Mouse (Mus musculus): ENCODE measurements around the gene Dcdc2b. TPM values are rescaled to one million over a fixed set of nuclear protein-coding genes. Genes with fewer than 3 reads are reported as not detected.

Dcdc2b gene
- polyA plus RNA-seq, 1 experiment from 2014 or later = 3.2 TPM

DNA sequence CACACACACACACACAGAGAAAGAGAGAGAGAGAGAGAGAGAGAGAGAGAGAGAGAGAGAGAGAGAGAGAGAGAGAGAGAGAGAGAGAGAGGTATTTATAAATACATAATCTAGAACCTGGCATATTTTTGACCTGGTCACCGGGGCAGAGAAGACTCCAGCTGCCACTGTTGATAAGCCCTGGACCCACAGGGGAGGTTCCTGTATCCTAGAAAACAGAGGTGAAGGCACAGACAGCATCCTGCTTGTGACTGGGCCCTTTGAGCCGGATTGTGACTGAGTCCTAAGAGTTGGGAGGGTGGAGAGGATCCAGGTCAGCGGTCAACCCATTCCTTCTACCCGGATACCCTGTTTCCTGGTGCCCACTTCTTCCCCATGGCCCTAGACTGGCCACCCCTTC lies 25.2 kb downstream of the Dcdc2b start:
- Histone ChIP-seq H3K27ac (ENCODE audit: low read depth, low read length) (no peak overlapping the region), H3K27me3 (replicated peaks; ENCODE audit: control insufficient read depth, insufficient read depth, low read length) (no peaks in the 10 kb centered on the region), H3K4me1 (ENCODE audit: control insufficient read depth, insufficient read depth, low read length) (no peaks in the 10 kb centered on the region), H3K4me2 (ENCODE audit: low read length) (no peak overlapping the region), H3K4me3 (ENCODE audit: low read depth, low read length) (no peak overlapping the region), H3K9me3 (replicated peaks; ENCODE audit: control insufficient read depth, low read length) (no peaks in the 10 kb centered on the region), H3K36me3 (ENCODE audit: control insufficient read depth, insufficient read depth, low read length) (peaks cover 38% of the 10 kb centered on the region), H3K9ac (ENCODE audit: low read length) (no peak overlapping the region)
- DNase-seq (ENCODE audit: low spot score) = no peak
- no peak for ATAC-seq
- WGBS = 90% methylated on average over 4 of the region's 4 CpGs

- H3K4me2 ChIP-seq (ENCODE audit: low read length) = no peak overlapping the region
- WGBS = 7% methylated on average over 1 of the region's 1 CpGs
- DNase-seq (ENCODE audit: low spot score) (no peak), ATAC-seq (no peak)
- H3K9me3 ChIP-seq (replicated peaks; ENCODE audit: control insufficient read depth, low read length) = no peaks in the 10 kb centered on the region
- no peak overlapping the region for H3K9ac ChIP-seq (ENCODE audit: low read length)
- no peak overlapping the region for H3K27ac ChIP-seq (ENCODE audit: low read depth, low read length)
- peaks cover 19% of the 10 kb centered on the region for H3K36me3 ChIP-seq (ENCODE audit: control insufficient read depth, insufficient read depth, low read length)
- H3K4me1 ChIP-seq (ENCODE audit: control insufficient read depth, insufficient read depth, low read length) = no peaks in the 10 kb centered on the region
- no peaks in the 10 kb centered on the region for H3K27me3 ChIP-seq (replicated peaks; ENCODE audit: control insufficient read depth, insufficient read depth, low read length)
- no peak overlapping the region for H3K4me3 ChIP-seq (ENCODE audit: low read depth, low read length)
Observed at GRCm38 (mm10) chr4:129586943-129587342, 27.1 kb downstream of the Dcdc2b start.

GRCm38 (mm10) chr4:129585773-129586172 lies 28.3 kb downstream of the Dcdc2b start:
- no peak for ATAC-seq
- 78% methylated on average over 9 of the region's 9 CpGs for WGBS

DNA sequence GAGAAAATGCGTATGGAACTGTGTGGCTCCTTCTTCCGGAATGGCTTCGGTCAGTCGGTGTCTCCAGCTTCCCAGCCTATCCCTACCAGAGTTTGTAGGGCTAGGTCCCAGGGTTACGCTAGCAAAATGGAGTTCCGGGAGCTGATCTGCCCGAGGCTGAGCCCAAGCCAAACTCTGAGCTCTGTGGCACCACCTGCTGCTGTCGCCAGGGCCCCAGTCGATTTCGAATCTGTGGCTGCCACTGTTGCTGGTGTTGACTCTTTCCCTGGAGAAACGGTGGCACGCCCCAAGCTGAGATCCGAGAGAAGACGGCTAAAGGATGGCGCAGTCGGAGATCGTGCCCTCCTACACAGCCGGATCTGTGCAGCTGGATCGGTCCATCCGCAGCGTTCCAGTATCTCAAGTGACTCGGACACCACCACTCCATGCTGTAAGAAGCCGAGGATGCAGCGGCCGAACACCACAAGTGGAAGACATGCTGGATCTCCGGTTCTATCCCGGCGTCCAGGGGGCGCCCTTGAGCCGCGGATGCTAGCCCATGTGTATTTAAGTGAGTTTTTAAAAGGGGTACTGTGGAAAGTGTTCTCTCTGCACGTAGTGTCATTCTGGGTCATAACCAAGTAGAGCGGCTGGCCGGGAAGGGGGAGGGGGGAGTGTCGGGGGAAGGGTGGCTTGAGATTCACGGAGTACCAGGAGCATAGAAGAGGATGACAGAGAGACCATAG lies 29.0 kb downstream of the Dcdc2b start:
- H3K27me3 ChIP-seq (replicated peaks; ENCODE audit: control insufficient read depth, insufficient read depth, low read length) = no peaks in the 10 kb centered on the region
- ATAC-seq = peak; percentile 44; the same call in 1 of the 2 replicates
- WGBS = 2% methylated on average over 36 of the region's 36 CpGs
- H3K4me1 ChIP-seq (ENCODE audit: control insufficient read depth, insufficient read depth, low read length) = no peaks in the 10 kb centered on the region
- 0 out of 2 replicates have a peak, but pooled peaks cover under 1% of the 10 kb centered on the region for H3K36me3 ChIP-seq (ENCODE audit: control insufficient read depth, insufficient read depth, low read length)
- H3K4me3 ChIP-seq (ENCODE audit: low read depth, low read length) = peak overlapping the region; percentile 21
- H3K9ac ChIP-seq (ENCODE audit: low read length) = peak overlapping the region; percentile 48
- DNase-seq (ENCODE audit: low spot score) = peak; percentile 69
- H3K4me2 ChIP-seq (ENCODE audit: low read length) = peak overlapping the region; percentile 49
- H3K27ac ChIP-seq (ENCODE audit: low read depth, low read length) = no peak overlapping the region
- H3K9me3 ChIP-seq (replicated peaks; ENCODE audit: control insufficient read depth, low read length) = no peaks in the 10 kb centered on the region

More at GRCm38 (mm10) chr4:129585773-129586172, 28.3 kb downstream of the Dcdc2b start:
- Histone ChIP-seq H3K36me3 (ENCODE audit: control insufficient read depth, insufficient read depth, low read length) (peaks cover 7% of the 10 kb centered on the region), H3K9ac (ENCODE audit: low read length) (no peak overlapping the region), H3K4me1 (ENCODE audit: control insufficient read depth, insufficient read depth, low read length) (no peaks in the 10 kb centered on the region), H3K27ac (ENCODE audit: low read depth, low read length) (no peak overlapping the region), H3K4me3 (ENCODE audit: low read depth, low read length) (no peak overlapping the region), H3K4me2 (ENCODE audit: low read length) (no peak overlapping the region), H3K27me3 (replicated peaks; ENCODE audit: control insufficient read depth, insufficient read depth, low read length) (no peaks in the 10 kb centered on the region), H3K9me3 (replicated peaks; ENCODE audit: control insufficient read depth, low read length) (no peaks in the 10 kb centered on the region)
- DNase-seq (ENCODE audit: low spot score) = no peak

DNA sequence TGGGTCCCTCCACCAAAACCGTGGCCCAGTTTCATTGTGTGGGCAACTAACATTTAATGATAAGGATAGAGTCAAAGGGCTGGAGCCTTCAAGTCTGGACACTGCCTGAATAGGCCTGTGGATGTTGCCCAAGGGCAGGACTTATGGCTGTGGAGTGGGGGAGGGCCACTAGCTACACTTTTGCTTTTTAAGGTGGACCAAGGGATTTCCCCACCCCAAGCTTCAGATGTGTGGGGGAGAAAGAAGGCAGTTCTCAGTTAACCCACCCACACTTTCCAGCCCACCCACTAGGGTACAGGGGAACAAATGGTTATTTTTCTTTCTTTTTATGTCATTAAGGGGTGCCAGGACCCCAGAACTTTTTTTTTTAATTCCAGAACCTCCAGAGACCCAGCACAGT lies 29.7 kb downstream of the Dcdc2b start:
- no peaks in the 10 kb centered on the region for H3K36me3 ChIP-seq (ENCODE audit: control insufficient read depth, insufficient read depth, low read length)
- 81% methylated on average over 1 of the region's 1 CpGs for WGBS
- H3K4me2 ChIP-seq (ENCODE audit: low read length) = peak overlapping the region; percentile 49
- no peak overlapping the region; the same call in 1 of the 2 replicates for H3K4me3 ChIP-seq (ENCODE audit: low read depth, low read length)
- H3K9ac ChIP-seq (ENCODE audit: low read length) = peak overlapping the region; percentile 48; the same call in 1 of the 2 replicates
- no peaks in the 10 kb centered on the region for H3K4me1 ChIP-seq (ENCODE audit: control insufficient read depth, insufficient read depth, low read length)
- H3K27me3 ChIP-seq (replicated peaks; ENCODE audit: control insufficient read depth, insufficient read depth, low read length) = no peaks in the 10 kb centered on the region
- ATAC-seq (no peak), DNase-seq (ENCODE audit: low spot score) (no peak)
- no peaks in the 10 kb centered on the region for H3K9me3 ChIP-seq (replicated peaks; ENCODE audit: control insufficient read depth, low read length)
- no peak overlapping the region for H3K27ac ChIP-seq (ENCODE audit: low read depth, low read length)

- Histone ChIP-seq H3K36me3 (ENCODE audit: control insufficient read depth, insufficient read depth, low read length) (no peaks in the 10 kb centered on the region), H3K4me1 (ENCODE audit: control insufficient read depth, insufficient read depth, low read length) (no peaks in the 10 kb centered on the region), H3K27me3 (replicated peaks; ENCODE audit: control insufficient read depth, insufficient read depth, low read length) (no peaks in the 10 kb centered on the region), H3K27ac (ENCODE audit: low read depth, low read length) (no peak overlapping the region), H3K4me3 (ENCODE audit: low read depth, low read length) (no peak overlapping the region), H3K9me3 (replicated peaks; ENCODE audit: control insufficient read depth, low read length) (no peaks in the 10 kb centered on the region), H3K4me2 (ENCODE audit: low read length) (no peak overlapping the region), H3K9ac (ENCODE audit: low read length) (no peak overlapping the region)
- ATAC-seq = no peak
- DNase-seq (ENCODE audit: low spot score) = no peak
- 88% methylated on average over 1 of the region's 1 CpGs for WGBS
Observed at GRCm38 (mm10) chr4:129582251-129582650, 31.8 kb downstream of the Dcdc2b start.

DNA sequence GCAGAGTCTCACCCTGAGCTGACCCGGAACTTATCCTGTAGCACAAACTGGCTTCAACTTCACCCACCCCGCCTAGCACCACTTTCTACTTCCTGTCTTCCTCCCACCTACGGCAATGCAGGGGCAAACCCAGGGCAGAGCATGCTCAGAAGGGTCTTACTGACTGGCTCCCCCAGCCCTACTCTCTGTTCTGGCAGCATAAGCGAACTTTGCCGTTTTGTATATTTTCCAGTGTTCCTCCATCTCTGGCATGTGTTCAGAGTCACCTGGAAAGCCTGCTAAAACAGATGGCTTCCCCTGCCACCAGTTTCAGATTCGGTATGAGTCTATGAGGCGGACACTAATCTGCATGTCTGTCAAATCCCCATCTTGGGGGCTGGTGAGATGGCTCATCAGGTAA lies 33.7 kb downstream of the Dcdc2b start:
- H3K9me3 ChIP-seq (replicated peaks; ENCODE audit: control insufficient read depth, low read length) = no peaks in the 10 kb centered on the region
- no peak overlapping the region for H3K27ac ChIP-seq (ENCODE audit: low read depth, low read length)
- ATAC-seq = no peak
- H3K4me1 ChIP-seq (ENCODE audit: control insufficient read depth, insufficient read depth, low read length) = no peaks in the 10 kb centered on the region
- no peaks in the 10 kb centered on the region for H3K36me3 ChIP-seq (ENCODE audit: control insufficient read depth, insufficient read depth, low read length)
- peak; percentile 43 for DNase-seq (ENCODE audit: low spot score)
- 70% methylated on average over 7 of the region's 7 CpGs for WGBS
- no peak overlapping the region for H3K4me3 ChIP-seq (ENCODE audit: low read depth, low read length)
- H3K9ac ChIP-seq (ENCODE audit: low read length) = no peak overlapping the region
- H3K27me3 ChIP-seq (replicated peaks; ENCODE audit: control insufficient read depth, insufficient read depth, low read length) = no peaks in the 10 kb centered on the region
- H3K4me2 ChIP-seq (ENCODE audit: low read length) = no peak overlapping the region

- no peak for ATAC-seq
- H3K27ac ChIP-seq (ENCODE audit: low read depth, low read length) = no peak within 1 kb of the TSS
- H3K4me1 ChIP-seq (ENCODE audit: control insufficient read depth, insufficient read depth, low read length) = no peaks in the 10 kb centered on the region
- no peak for DNase-seq (ENCODE audit: low spot score)
- WGBS = 86% methylated on average over 5 of the region's 5 CpGs
- no peaks in the 10 kb centered on the region for H3K9me3 ChIP-seq (replicated peaks; ENCODE audit: control insufficient read depth, low read length)
- no peaks in the 10 kb centered on the region for H3K27me3 ChIP-seq (replicated peaks; ENCODE audit: control insufficient read depth, insufficient read depth, low read length)
- H3K4me3 ChIP-seq (ENCODE audit: low read depth, low read length) = no peak within 1 kb of the TSS
- no peak within 1 kb of the TSS for H3K9ac ChIP-seq (ENCODE audit: low read length)
- H3K4me2 ChIP-seq (ENCODE audit: low read length) = peak within 1 kb of the TSS; percentile 20; the same call in 1 of the 2 replicates
- H3K36me3 ChIP-seq (ENCODE audit: control insufficient read depth, insufficient read depth, low read length) = no peaks in the 10 kb centered on the region
Observed at GRCm38 (mm10) chr4:129578466-129578865, 35.6 kb downstream of the Dcdc2b start, which contains the start of gene Fam167b. Gene Fam167b (minus strand): TSS chr4:129578549.

DNA sequence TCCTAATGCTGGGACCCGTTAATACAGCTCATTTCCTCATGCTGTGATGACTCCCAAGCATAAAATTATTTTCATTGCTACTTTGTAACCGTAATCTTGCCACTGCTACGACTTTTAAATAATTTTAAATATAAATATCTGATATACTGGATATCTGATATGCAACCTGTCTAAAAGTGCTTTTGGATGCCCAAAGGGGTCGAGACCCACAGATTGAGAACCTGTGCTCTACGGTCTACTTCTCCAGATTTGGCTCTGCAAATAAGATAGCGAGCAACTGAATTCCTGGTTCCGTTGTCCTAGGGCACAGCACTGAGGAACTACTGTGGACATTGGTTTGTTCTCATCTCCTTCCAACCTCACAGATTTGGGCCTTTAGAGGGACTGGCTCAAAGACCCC lies 36.4 kb downstream of the Dcdc2b start:
- H3K4me1 ChIP-seq (ENCODE audit: control insufficient read depth, insufficient read depth, low read length) = no peaks in the 10 kb centered on the region
- ATAC-seq = no peak
- no peak overlapping the region for H3K4me3 ChIP-seq (ENCODE audit: low read depth, low read length)
- H3K9me3 ChIP-seq (replicated peaks; ENCODE audit: control insufficient read depth, low read length) = no peaks in the 10 kb centered on the region
- no peaks in the 10 kb centered on the region for H3K36me3 ChIP-seq (ENCODE audit: control insufficient read depth, insufficient read depth, low read length)
- no peak for DNase-seq (ENCODE audit: low spot score)
- H3K9ac ChIP-seq (ENCODE audit: low read length) = no peak overlapping the region
- no peak overlapping the region for H3K27ac ChIP-seq (ENCODE audit: low read depth, low read length)
- 86% methylated on average over 7 of the region's 7 CpGs for WGBS
- H3K27me3 ChIP-seq (replicated peaks; ENCODE audit: control insufficient read depth, insufficient read depth, low read length) = no peaks in the 10 kb centered on the region
- no peak overlapping the region for H3K4me2 ChIP-seq (ENCODE audit: low read length)

Measured in forebrain, embryonic 14.5 days (tissue).